Mouse (Mus musculus) heart, embryonic 15.5 days (tissue): ENCODE results near the gene Sh3pxd2b. TPM values are rescaled to one million over a fixed set of nuclear protein-coding genes. Genes with fewer than 3 reads are reported as not detected.
"Not testable (repeated sequence)": the region's sequence is repeated elsewhere in the genome, so short reads cannot be mapped to it uniquely, and the experiment has no call there.

ENCODE experiments used
- ATAC-seq: fragments of 200-750 bp; cut with Nextera tagmentation; replicated peaks from 2 replicates; pipeline ENCODE4 v1.8.0; 2017; ENCODE audit warnings: low read depth, moderate TSS enrichment; ENCODE audit not compliant: insufficient number of reproducible peaks, insufficient read depth, low FRiP score
- H3K27ac ChIP-seq: fragments of 300-500 bp; sonication (generic); 2 replicates; pipeline ENCODE4 v1.5.1; 2015; ENCODE audit warnings: mild to moderate bottlenecking, inconsistent platforms
- H3K27me3 ChIP-seq: fragments of 300-500 bp; sonication (generic); 2 replicates; pipeline ENCODE4 v1.6.1; 2015; ENCODE audit warnings: inconsistent platforms
- H3K36me3 ChIP-seq: fragments of 300-500 bp; sonication (generic); 2 replicates; pipeline ENCODE4 v1.6.1; 2015; ENCODE audit warnings: mild to moderate bottlenecking, inconsistent platforms
- H3K4me1 ChIP-seq: fragments of 300-500 bp; sonication (generic); replicated peaks from 2 replicates; pipeline ENCODE4 v1.6.1; 2015; ENCODE audit warnings: inconsistent platforms
- H3K4me2 ChIP-seq: fragments of 300-500 bp; sonication (generic); 2 replicates; pipeline ENCODE4 v1.6.1; 2015; ENCODE audit warnings: inconsistent platforms, mild to moderate bottlenecking, moderate library complexity
- H3K4me3 ChIP-seq: fragments of 300-500 bp; sonication (generic); 2 replicates; pipeline ENCODE4 v1.5.1; 2015; ENCODE audit warnings: mild to moderate bottlenecking, inconsistent platforms
- H3K9ac ChIP-seq: fragments of 300-500 bp; sonication (generic); 2 replicates; pipeline ENCODE4 v1.6.1; 2015; ENCODE audit warnings: mild to moderate bottlenecking, inconsistent platforms
- H3K9me3 ChIP-seq: fragments of 300-500 bp; sonication (generic); replicated peaks from 2 replicates; pipeline ENCODE4 v1.6.1; 2016; ENCODE audit warnings: inconsistent platforms
- WGBS: fragments of 180-500 bp; shearing (Covaris S2); methylation state at CpG from one replicate; pipeline ENCODE4 v1.1.7; 2015; ENCODE audit warnings: mixed read lengths; 5-methylcytosine and 5-hydroxymethylcytosine counted together
- polyA plus RNA-seq: library from polyadenylated mRNA; unstranded; fragments of >200 nt; fragmentation: Nextera tagmentation; extraction: Ambion mirVana; gene quantifications from 2 replicates; pipeline ENCODE4 v1.2.1, GENCODE M21; 2015

Gene Sh3pxd2b
- 9.3 and 15.5 TPM in 2 replicates for polyA plus RNA-seq

- Histone ChIP-seq H3K27ac (peak within 1 kb of the TSS; percentile 68), H3K9ac (peak within 1 kb of the TSS; percentile 88), H3K9me3 (no peaks in the 10 kb centered on the region), H3K36me3 (peaks cover 4% of the 10 kb centered on the region; the same call in 1 of the 2 replicates), H3K4me2 (peak within 1 kb of the TSS; percentile 92), H3K27me3 (0 out of 2 replicates have a peak, but pooled peaks cover 9% of the 10 kb centered on the region), H3K4me3 (peak within 1 kb of the TSS; percentile 84), H3K4me1 (peaks cover 33% of the 10 kb centered on the region)
- WGBS, result under 1% methylated on average over 79 of the region's 86 CpGs
- ATAC-seq, result peak; percentile 78
Observed at GRCm38 (mm10) chr11:32347607-32348432, at the start of gene Sh3pxd2b. Gene Sh3pxd2b (plus strand): TSS chr11:32347820.

- Histone ChIP-seq H3K4me2 (no peak overlapping the region), H3K36me3 (no peaks in the 10 kb centered on the region), H3K27me3 (peaks cover 21% of the 10 kb centered on the region), H3K9ac (no peak overlapping the region), H3K27ac (no peak overlapping the region), H3K4me3 (no peak overlapping the region), H3K9me3 (no peaks in the 10 kb centered on the region), H3K4me1 (0 out of 2 replicates have a peak, but pooled peaks cover 2% of the 10 kb centered on the region)
- ATAC-seq, result no peak
- WGBS, result 95% methylated on average over 1 of the region's 1 CpGs
Observed at GRCm38 (mm10) chr11:32297866-32298531, 49.6 kb upstream of the Sh3pxd2b start.

DNA sequence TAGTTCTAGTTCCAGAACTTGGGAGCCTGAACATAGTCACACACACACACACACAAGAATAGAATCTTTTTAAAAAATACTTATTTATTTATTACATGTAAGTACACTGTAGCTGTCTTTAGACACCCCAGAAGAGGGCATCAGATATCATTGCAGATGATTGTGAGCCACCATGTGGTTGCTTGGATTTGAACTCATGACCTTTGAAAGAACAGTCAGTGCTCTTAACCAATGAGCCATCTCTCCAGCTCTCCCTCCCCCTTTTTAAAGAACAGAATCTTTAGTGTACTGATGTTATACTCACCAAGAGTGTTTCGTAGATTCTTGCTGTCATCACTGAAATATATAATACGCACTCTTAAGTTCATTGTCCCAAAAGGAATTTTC is 49.1 kb upstream of the Sh3pxd2b start:
- no peak for ATAC-seq
- H3K4me2 ChIP-seq, result no peak overlapping the region
- 0 out of 2 replicates have a peak, but pooled peaks cover 2% of the 10 kb centered on the region for H3K4me1 ChIP-seq
- no peaks in the 10 kb centered on the region for H3K36me3 ChIP-seq
- H3K27ac ChIP-seq, result no peak overlapping the region
- H3K9ac ChIP-seq, result no peak overlapping the region
- WGBS, result 91% methylated on average over 2 of the region's 2 CpGs
- H3K4me3 ChIP-seq, result no peak overlapping the region
- H3K27me3 ChIP-seq, result peaks cover 21% of the 10 kb centered on the region
- H3K9me3 ChIP-seq, result no peaks in the 10 kb centered on the region

- not testable (repeated sequence) for H3K4me3 ChIP-seq, H3K9ac ChIP-seq, H3K36me3 ChIP-seq, H3K9me3 ChIP-seq, H3K27ac ChIP-seq, H3K4me1 ChIP-seq, ATAC-seq
- H3K27me3 ChIP-seq, result peaks cover 21% of the 10 kb centered on the region
- 7% methylated on average over 16 of the region's 16 CpGs for WGBS
- peak within 1 kb of the TSS; percentile 44 for H3K4me2 ChIP-seq
Observed at GRCm38 (mm10) chr11:32299865-32300264, 47.8 kb upstream of the Sh3pxd2b start, which contains the start of gene Hbq1a. Gene Hbq1a (plus strand): TSS chr11:32300069.

- H3K4me2 ChIP-seq, result peak overlapping the region; percentile 44
- H3K9ac ChIP-seq, result no peak overlapping the region
- H3K9me3 ChIP-seq, result no peaks in the 10 kb centered on the region
- peaks cover 21% of the 10 kb centered on the region for H3K27me3 ChIP-seq
- no peak overlapping the region for H3K27ac ChIP-seq
- no peaks in the 10 kb centered on the region for H3K36me3 ChIP-seq
- H3K4me1 ChIP-seq, result 0 out of 2 replicates have a peak, but pooled peaks cover 2% of the 10 kb centered on the region
- ATAC-seq, result no peak
- H3K4me3 ChIP-seq, result no peak overlapping the region; the same call in 1 of the 2 replicates
- 47% methylated on average over 15 of the region's 17 CpGs for WGBS
Observed at GRCm38 (mm10) chr11:32300279-32301267, 47.0 kb upstream of the Sh3pxd2b start.

GRCm38 (mm10) chr11:32301506-32301905 is 46.1 kb upstream of the Sh3pxd2b start:
- H3K4me1 ChIP-seq, result 0 out of 2 replicates have a peak, but pooled peaks cover 2% of the 10 kb centered on the region
- H3K9ac ChIP-seq, result no peak overlapping the region
- ATAC-seq, result no peak
- H3K9me3 ChIP-seq, result no peaks in the 10 kb centered on the region
- no peak overlapping the region for H3K4me2 ChIP-seq
- peaks cover 21% of the 10 kb centered on the region for H3K27me3 ChIP-seq
- no peaks in the 10 kb centered on the region for H3K36me3 ChIP-seq
- H3K4me3 ChIP-seq, result no peak overlapping the region
- no peak overlapping the region for H3K27ac ChIP-seq
- 66% methylated on average over 1 of the region's 1 CpGs for WGBS

DNA sequence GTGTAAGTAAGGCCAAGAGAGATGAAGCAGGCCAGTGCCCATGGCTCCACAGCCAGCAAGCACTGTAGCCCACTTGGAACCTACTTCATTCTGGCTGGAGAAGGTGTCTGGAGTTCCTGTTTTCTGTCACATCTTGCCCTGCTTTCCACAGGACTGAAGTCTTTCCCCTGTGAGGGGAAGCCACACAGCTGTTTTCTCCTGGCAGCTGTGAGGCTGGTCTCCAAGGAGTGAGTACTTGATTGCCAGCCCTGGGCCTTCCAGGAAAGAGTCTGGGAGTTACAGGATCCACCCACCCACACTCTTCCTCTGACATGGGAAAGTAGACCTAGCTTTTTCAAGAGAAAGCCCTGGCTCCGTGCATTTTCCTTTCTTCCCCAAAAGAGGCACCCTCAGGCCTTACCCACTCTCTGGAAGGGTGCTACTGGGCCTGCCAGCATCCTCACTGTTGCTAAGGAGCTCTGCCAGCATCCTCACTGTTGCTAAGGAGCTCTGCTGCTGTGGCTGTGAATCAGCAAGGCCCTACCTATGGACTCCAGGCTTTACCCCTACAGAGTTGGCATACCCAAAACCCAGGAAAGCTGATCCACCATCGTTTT is 44.7 kb upstream of the Sh3pxd2b start:
- H3K4me2 ChIP-seq, result no peak overlapping the region
- no peak overlapping the region for H3K27ac ChIP-seq
- no peaks in the 10 kb centered on the region for H3K9me3 ChIP-seq
- no peaks in the 10 kb centered on the region for H3K36me3 ChIP-seq
- no peak for ATAC-seq
- no peak overlapping the region for H3K9ac ChIP-seq
- H3K4me3 ChIP-seq, result no peak overlapping the region
- H3K4me1 ChIP-seq, result 0 out of 2 replicates have a peak, but pooled peaks cover 2% of the 10 kb centered on the region
- peaks cover 21% of the 10 kb centered on the region for H3K27me3 ChIP-seq
- WGBS, result 45% methylated on average over 2 of the region's 2 CpGs

DNA sequence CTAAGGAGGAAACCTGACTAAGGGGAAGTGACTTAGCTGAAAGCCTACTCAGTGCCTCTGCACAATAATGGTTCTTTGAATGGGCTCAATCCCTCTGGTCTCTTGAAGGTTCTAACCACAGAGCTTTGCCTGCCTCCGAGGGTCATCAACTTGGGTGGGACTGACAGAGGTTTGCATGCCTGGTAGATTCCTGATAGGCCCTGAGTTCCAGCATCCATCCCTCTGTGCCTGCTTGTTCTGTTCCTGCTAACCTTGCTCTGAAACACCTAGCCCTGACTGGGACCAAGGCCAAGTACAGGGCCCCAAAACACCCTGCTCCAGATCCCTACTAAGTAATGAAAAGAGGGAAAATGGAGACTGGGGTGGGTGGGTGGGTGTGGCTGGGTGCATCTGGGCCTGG is 44.2 kb upstream of the Sh3pxd2b start:
- peaks cover 21% of the 10 kb centered on the region for H3K27me3 ChIP-seq
- 0 out of 2 replicates have a peak, but pooled peaks cover 2% of the 10 kb centered on the region for H3K4me1 ChIP-seq
- no peak overlapping the region for H3K9ac ChIP-seq
- no peak overlapping the region for H3K4me3 ChIP-seq
- H3K4me2 ChIP-seq, result no peak overlapping the region
- H3K27ac ChIP-seq, result no peak overlapping the region
- 69% methylated on average over 1 of the region's 1 CpGs for WGBS
- ATAC-seq, result no peak
- H3K9me3 ChIP-seq, result no peaks in the 10 kb centered on the region
- H3K36me3 ChIP-seq, result no peaks in the 10 kb centered on the region

GRCm38 (mm10) chr11:32307006-32307405 is 40.6 kb upstream of the Sh3pxd2b start:
- H3K4me3 ChIP-seq, result no peak overlapping the region
- peaks cover 3% of the 10 kb centered on the region; the same call in 1 of the 2 replicates for H3K4me1 ChIP-seq
- H3K27me3 ChIP-seq, result peaks cover 11% of the 10 kb centered on the region; the same call in 1 of the 2 replicates
- ATAC-seq, result no peak
- H3K36me3 ChIP-seq, result no peaks in the 10 kb centered on the region
- H3K27ac ChIP-seq, result no peak overlapping the region
- H3K9me3 ChIP-seq, result no peaks in the 10 kb centered on the region
- H3K4me2 ChIP-seq, result no peak overlapping the region
- WGBS, result 74% methylated on average over 1 of the region's 1 CpGs
- no peak overlapping the region for H3K9ac ChIP-seq

- H3K27me3 ChIP-seq, result peaks cover 7% of the 10 kb centered on the region; the same call in 1 of the 2 replicates
- H3K9me3 ChIP-seq, result no peaks in the 10 kb centered on the region
- ATAC-seq, result no peak
- 66% methylated on average over 4 of the region's 4 CpGs for WGBS
- no peaks in the 10 kb centered on the region for H3K36me3 ChIP-seq
- H3K4me3 ChIP-seq, result no peak overlapping the region
- no peak overlapping the region for H3K9ac ChIP-seq
- no peak overlapping the region for H3K27ac ChIP-seq
- H3K4me2 ChIP-seq, result no peak overlapping the region
- peaks cover 3% of the 10 kb centered on the region for H3K4me1 ChIP-seq
Observed at GRCm38 (mm10) chr11:32309446-32309845, 38.2 kb upstream of the Sh3pxd2b start.
